Mouse (Mus musculus): ENCODE data around the gene Armc5.

GRCm38 (mm10) chr7:128238991-128239390 lies 1.8 kb downstream of the Armc5 start:
- TF ChIP-seq CTCF (conservative IDR thresholded peaks at IDR 0.05; ENCODE audit: low read length), result peak; percentile 79
- no peak for TF ChIP-seq NANOG (IDR thresholded peaks at IDR 0.05; ENCODE audit: borderline replicate concordance, low read length)
- no peak for TF ChIP-seq POU5F1 (IDR thresholded peaks at IDR 0.05; ENCODE audit: borderline replicate concordance, low read length)
